Mouse (Mus musculus) MEL (cell line): ENCODE results near the gene Emc3. TPM values are rescaled to one million over a fixed set of nuclear protein-coding genes. Genes with fewer than 3 reads are reported as not detected.

ENCODE experiments used
- DNase-seq: peaks from one replicate; pipeline ENCODE4 v3.0.0; 2011; ENCODE audit warnings: low read depth, low spot score
- H3K27ac ChIP-seq: 2 replicates; pipeline ENCODE4 v1.5.1; 2012; ENCODE audit warnings: low read depth, mild to moderate bottlenecking, control low read depth, low read length, moderate library complexity; ENCODE audit not compliant: control insufficient read depth
- H3K27me3 ChIP-seq, 2 experiments: fragments of 150-350 bp in 1 of 2; sonication (generic) in 1 of 2; 2 replicates each; pipeline ENCODE4 v1.6.1; 2012; ENCODE audit warnings: low read length in 2 of 2, mild to moderate bottlenecking in 2 of 2, improper control_type of control experiment in 1 of 2, moderate library complexity in 1 of 2; ENCODE audit not compliant: insufficient read depth in 2 of 2, control insufficient read depth in 1 of 2
- H3K36me3 ChIP-seq, 2 experiments: 2 replicates each; pipeline ENCODE4 v1.6.1; 2012 to 2014; ENCODE audit warnings: low read length in 2 of 2, improper control_type of control experiment in 1 of 2, inconsistent platforms in 1 of 2, mild to moderate bottlenecking in 1 of 2; ENCODE audit not compliant: insufficient read depth in 2 of 2, control insufficient read depth in 1 of 2
- H3K4me1 ChIP-seq, 2 experiments: fragments of 150-350 bp in 1 of 2; sonication (generic) in 1 of 2; 2 replicates each; pipeline ENCODE4 v1.6.1; 2012; ENCODE audit warnings: low read length in 2 of 2, improper control_type of control experiment in 1 of 2, mild to moderate bottlenecking in 1 of 2; ENCODE audit not compliant: insufficient read depth in 2 of 2, control insufficient read depth in 1 of 2
- H3K4me3 ChIP-seq, 2 experiments: fragments of 150-350 bp in 1 of 2; sonication (generic) in 1 of 2; 2 replicates each; pipeline ENCODE4 v1.5.1; 2012; ENCODE audit warnings: low read depth in 2 of 2, low read length in 2 of 2, mild to moderate bottlenecking in 2 of 2, moderate library complexity in 2 of 2, control low read depth in 1 of 2, improper control_type of control experiment in 1 of 2; ENCODE audit not compliant: control insufficient read depth in 1 of 2, insufficient read depth in 1 of 2
- H3K79me2 ChIP-seq: 2 replicates; pipeline ENCODE4 v1.6.1; 2012; ENCODE audit warnings: mild to moderate bottlenecking, low read length, moderate library complexity; ENCODE audit not compliant: control insufficient read depth, poor library complexity, insufficient read depth
- H3K9ac ChIP-seq: 2 replicates; pipeline ENCODE4 v1.6.1; 2012; ENCODE audit warnings: low read depth, mild to moderate bottlenecking, control low read depth, low read length, moderate library complexity; ENCODE audit not compliant: control insufficient read depth, poor library complexity, severe bottlenecking
- H3K9me3 ChIP-seq: fragments of 150-350 bp; sonication (generic); replicated peaks from 2 replicates; pipeline ENCODE4 v1.6.1; 2012; ENCODE audit warnings: mild to moderate bottlenecking, low read length, improper control_type of control experiment, moderate library complexity; ENCODE audit not compliant: insufficient read depth
- BHLHE40 ChIP-seq: IDR thresholded peaks from 2 replicates; pipeline ENCODE4 v1.6.1; 2012; ENCODE audit warnings: low read depth, mild to moderate bottlenecking, inconsistent platforms, low read length, improper control_type of control experiment, borderline replicate concordance
- CHD1 ChIP-seq: IDR thresholded peaks from 2 replicates; pipeline ENCODE4 v1.6.1; 2012; ENCODE audit warnings: low read depth, mild to moderate bottlenecking, inconsistent platforms, low read length, improper control_type of control experiment
- CTCF ChIP-seq, 3 experiments: IDR thresholded peaks in 2 of 3; conservative IDR thresholded peaks in 1 of 3; 2 replicates each; pipeline ENCODE4 v1.5.1; 2011 to 2012; ENCODE audit warnings: low read length in 3 of 3, low read depth in 2 of 3, mild to moderate bottlenecking in 2 of 3, improper control_type of control experiment in 1 of 3, inconsistent platforms in 1 of 3, mixed read lengths in 1 of 3, moderate library complexity in 1 of 3; ENCODE audit not compliant: control insufficient read depth in 1 of 3, insufficient read depth in 1 of 3, poor library complexity in 1 of 3, severe bottlenecking in 1 of 3
- EP300 ChIP-seq, 2 experiments: IDR thresholded peaks; 2 replicates each; pipeline ENCODE4 v1.6.1; 2011; ENCODE audit warnings: improper control_type of control experiment in 2 of 2, low read length in 2 of 2, low read depth in 1 of 2, mild to moderate bottlenecking in 1 of 2
- MAFK ChIP-seq: IDR thresholded peaks from 2 replicates; pipeline ENCODE4 v1.6.1; 2011; ENCODE audit warnings: low read depth, mild to moderate bottlenecking, low read length, improper control_type of control experiment, borderline replicate concordance
- MAX ChIP-seq: IDR thresholded peaks from 2 replicates; pipeline ENCODE4 v1.6.1; 2011; ENCODE audit warnings: low read length, improper control_type of control experiment
- NELFE ChIP-seq: IDR thresholded peaks from 2 replicates; pipeline ENCODE4 v1.6.1; 2011; ENCODE audit warnings: low read depth, low read length, improper control_type of control experiment
- NRF1 ChIP-seq: IDR thresholded peaks from 2 replicates; pipeline ENCODE4 v1.6.1; 2014; ENCODE audit warnings: low read depth, mild to moderate bottlenecking, inconsistent platforms, low read length, improper control_type of control experiment, moderate library complexity; ENCODE audit not compliant: poor library complexity, insufficient read depth, severe bottlenecking
- POLR2AphosphoS2 ChIP-seq: IDR thresholded peaks from 2 replicates; pipeline ENCODE4 v1.6.1; 2011; ENCODE audit warnings: low read length, improper control_type of control experiment
- TCF12 ChIP-seq: IDR thresholded peaks from 2 replicates; pipeline ENCODE4 v1.6.1; 2014; ENCODE audit warnings: low read depth, mild to moderate bottlenecking, inconsistent platforms, low read length, improper control_type of control experiment, moderate library complexity
- USF1 ChIP-seq: IDR thresholded peaks from 2 replicates; pipeline ENCODE4 v1.6.1; 2014; ENCODE audit warnings: low read depth, mild to moderate bottlenecking, inconsistent platforms, low read length, improper control_type of control experiment, moderate library complexity
- USF2 ChIP-seq, 2 experiments: IDR thresholded peaks; 2 replicates each; pipeline ENCODE4 v1.6.1; 2011 to 2012; ENCODE audit warnings: improper control_type of control experiment in 2 of 2, low read length in 2 of 2, borderline replicate concordance in 1 of 2, inconsistent platforms in 1 of 2, low read depth in 1 of 2, mild to moderate bottlenecking in 1 of 2; ENCODE audit not compliant: insufficient read depth in 1 of 2
- ZKSCAN1 ChIP-seq: IDR thresholded peaks from 2 replicates; pipeline ENCODE4 v1.6.1; 2012; ENCODE audit warnings: low read depth, mild to moderate bottlenecking, inconsistent platforms, low read length, improper control_type of control experiment, moderate library complexity
- polyA plus RNA-seq, 2 experiments: library from polyadenylated mRNA; stranded (reverse) in 1 of 2; unstranded in 1 of 2; fragments of >175 nt in 1 of 2; fragments of >200 nt in 1 of 2; gene quantifications; 2 replicates each; pipeline versions ENCODE4 v1.2.1 to v1.2.4; 2012; ENCODE audit warnings: low replicate concordance in 2 of 2, low read depth in 1 of 2; ENCODE audit not compliant: insufficient read length in 2 of 2, insufficient read depth in 1 of 2, missing spikeins in 1 of 2
- total RNA-seq: library from RNA; depleted of rRNA; stranded (reverse); fragments of 300-350 nt; gene quantifications from 2 replicates; pipeline ENCODE4 v1.2.3, GENCODE M21; 2012

The Emc3 gene
- total and polyA plus RNA-seq, 3 experiments = 62.3 to 172 (median 73.1) TPM

DNA sequence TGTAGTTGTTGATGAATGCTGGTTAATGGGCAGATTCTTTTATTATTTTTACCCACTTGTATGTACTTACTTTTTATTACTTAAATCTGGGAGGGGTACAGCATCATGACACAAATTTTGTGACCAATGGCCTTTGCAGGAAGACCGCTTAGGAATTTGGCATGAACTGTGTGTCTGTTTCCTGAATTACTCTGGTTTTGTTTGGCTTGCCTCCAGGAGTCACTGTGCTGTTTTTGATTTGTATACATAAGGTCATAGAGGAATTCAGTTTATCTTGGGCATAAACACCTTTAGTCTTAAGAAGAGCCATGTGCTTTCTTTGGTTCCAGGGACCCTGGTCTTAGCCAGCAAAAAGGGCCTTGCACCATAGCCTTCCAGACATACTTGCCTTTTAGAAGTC lies 33.1 kb upstream of the Emc3 start:
- Histone ChIP-seq H3K9me3 (no peaks in the 10 kb centered on the region), H3K36me3 (0 out of 4 replicates have a peak, but pooled peaks cover 0 to 1% of the 10 kb centered on the region in 2 experiments), H3K79me2 (no peaks in the 10 kb centered on the region), H3K9ac (no peak overlapping the region), H3K4me1 (no peaks in the 10 kb centered on the region), H3K4me3 (no peak overlapping the region), H3K27me3 (no peaks in the 10 kb centered on the region), H3K27ac (no peak overlapping the region)
- no peak for DNase-seq
- TF ChIP-seq ZKSCAN1 (no peak), USF1 (no peak), POLR2AphosphoS2 (no peak), USF2 (IDR thresholded peaks at IDR 0.05; ENCODE audit: borderline replicate concordance in 1 of 2, insufficient read depth in 1 of 2, low read depth in 1 of 2, low read length in 2 of 2) (no peak), CTCF (IDR thresholded peaks at IDR 0.05 in 2 of 3, conservative IDR thresholded peaks at IDR 0.05 in 1 of 3; ENCODE audit: control insufficient read depth in 1 of 3, insufficient read depth in 1 of 3, low read depth in 2 of 3, low read length in 3 of 3, poor library complexity in 1 of 3, severe bottlenecking in 1 of 3) (no peak), CHD1 (no peak), MAFK (no peak), TCF12 (no peak), NELFE (no peak), BHLHE40 (no peak)

DNA sequence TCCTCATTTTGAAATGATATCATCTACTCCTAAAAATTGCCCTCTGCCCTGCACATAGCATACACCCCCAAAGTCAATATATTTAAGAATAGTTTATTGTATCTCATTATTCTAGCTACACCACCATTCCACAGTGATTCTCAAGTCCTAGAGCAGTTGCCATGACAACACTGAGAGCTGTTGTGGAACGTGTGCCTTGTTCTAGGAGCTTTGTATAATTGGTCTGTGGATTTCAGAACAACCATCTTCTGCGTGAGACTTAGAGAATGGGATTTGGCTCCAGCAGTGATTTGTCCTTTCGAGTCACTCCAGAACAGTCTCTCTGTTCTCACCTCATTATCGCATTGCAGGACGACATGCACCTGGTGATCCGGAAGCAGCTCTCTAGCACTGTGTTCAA lies 28.3 kb upstream of the Emc3 start:
- Histone ChIP-seq H3K27me3 (no peaks in the 10 kb centered on the region), H3K9ac (no peak overlapping the region), H3K4me1 (no peaks in the 10 kb centered on the region)
- no peak for TF ChIP-seq CTCF (IDR thresholded peaks at IDR 0.05 in 2 of 3, conservative IDR thresholded peaks at IDR 0.05 in 1 of 3; ENCODE audit: control insufficient read depth in 1 of 3, insufficient read depth in 1 of 3, low read depth in 2 of 3, low read length in 3 of 3, poor library complexity in 1 of 3, severe bottlenecking in 1 of 3)
- peak in 1 of 2 experiments; percentile 32; a peak in 1 of 4 replicates for TF ChIP-seq EP300 (IDR thresholded peaks at IDR 0.05; ENCODE audit: low read depth in 1 of 2, low read length in 2 of 2)
- TF ChIP-seq MAX = no peak
- TF ChIP-seq, all 39 proteins: peak for 1
- H3K4me3 ChIP-seq = no peak overlapping the region
- peaks cover 0 to 3% of the 10 kb centered on the region in 2 experiments; a peak in 2 of 4 replicates for H3K36me3 ChIP-seq
- H3K27ac ChIP-seq = no peak overlapping the region
- H3K79me2 ChIP-seq = no peaks in the 10 kb centered on the region
- DNase-seq = peak; percentile 11
- H3K9me3 ChIP-seq = no peaks in the 10 kb centered on the region

DNA sequence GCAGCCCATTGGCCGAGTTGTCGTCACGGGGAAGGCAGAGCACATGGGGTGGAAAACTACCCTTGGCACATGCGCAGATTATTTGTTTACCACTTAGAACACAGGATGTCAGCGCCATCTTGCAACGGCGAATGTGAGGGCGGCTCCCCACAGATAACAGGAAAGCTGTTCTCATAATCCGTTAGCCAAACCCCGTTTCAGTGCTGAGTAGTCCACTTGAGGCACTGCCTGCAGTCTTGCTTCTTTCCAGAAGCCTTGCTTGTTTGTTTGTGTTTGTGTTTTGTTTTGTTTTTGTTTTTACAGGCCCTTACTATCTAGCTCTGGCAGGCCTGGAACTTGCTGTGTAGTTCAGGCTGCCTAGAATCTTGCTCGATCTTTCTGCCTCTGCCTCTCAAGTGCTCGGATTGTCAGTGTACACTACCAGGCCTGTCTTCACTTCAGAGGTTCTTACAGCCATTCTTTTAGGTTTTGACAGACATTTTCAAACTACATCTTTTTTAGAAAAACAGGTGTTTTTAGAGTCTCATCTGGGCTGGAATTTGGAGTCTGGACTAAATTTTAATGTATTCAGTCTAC lies 12.5 kb upstream of the Emc3 start:
- Histone ChIP-seq H3K9me3 (no peaks in the 10 kb centered on the region), H3K4me3 (no peak overlapping the region), H3K4me1 (no peaks in the 10 kb centered on the region), H3K27me3 (no peaks in the 10 kb centered on the region), H3K27ac (no peak overlapping the region), H3K36me3 (peaks cover 0 to 6% of the 10 kb centered on the region in 2 experiments; a peak in 2 of 4 replicates), H3K79me2 (no peaks in the 10 kb centered on the region), H3K9ac (no peak overlapping the region)
- no peak for DNase-seq
- no peak for TF ChIP-seq NRF1
